ENCODE assay signal across 18 mouse cellular contexts in genomic region chr7:79545066-79545400, GRCm38 (mm10).
DNase-seq lines count a peak whose midpoint lies in the region; ATAC-seq lines count a peak whose summit lies in the region.
"Had no signal": no experiment of that assay in that cellular context is flagged by ENCODE, and none has a peak within 500 bp of the region (broad histone marks: within the 10 kb centered on the region; RNA-seq: fewer than 3 reads in every experiment).

No protein-coding gene starts in this region.

- H3K9ac ChIP-seq in forebrain, embryonic 11.5 days (ENCODE audit: low read length), result peak overlapping the region; percentile 79
- peak overlapping the region; percentile 68 for H3K9ac ChIP-seq in forebrain, embryonic 14.5 days (ENCODE audit: low read length)
- H3K9ac ChIP-seq in hindbrain, embryonic 15.5 days, result no peak overlapping the region
- no peak overlapping the region for H3K9ac ChIP-seq in neural tube, embryonic 12.5 days
- H3K9ac ChIP-seq: heart, embryonic 15.5 days; lung, embryonic 15.5 days had no signal

- ATAC-seq in forebrain, embryonic 11.5 days (replicated peaks; ENCODE audit: low FRiP score), result no peak
- ATAC-seq in forebrain, embryonic 14.5 days, result no peak
- ATAC-seq in hindbrain, embryonic 15.5 days (ENCODE audit: low FRiP score, low read depth), result no peak
- no peak for ATAC-seq in neural tube, embryonic 12.5 days (ENCODE audit: low FRiP score, low read depth)
- no peak for ATAC-seq in erythroblast, adult 5-6 weeks (replicated peaks; ENCODE audit: low FRiP score, poor library complexity, severe bottlenecking)
- ATAC-seq: CD4-positive, CD25-positive, alpha-beta regulatory T cell, adult 4 months; inflammation-experienced regulatory T-cells, adult 6 months had no signal

- H3K4me1 ChIP-seq in forebrain, embryonic 11.5 days (replicated peaks; ENCODE audit: control insufficient read depth, insufficient read depth, low read length), result peaks cover 65% of the 10 kb centered on the region
- peaks cover 76% of the 10 kb centered on the region for H3K4me1 ChIP-seq in forebrain, embryonic 14.5 days (ENCODE audit: control insufficient read depth, insufficient read depth, low read length)
- peaks cover 39% of the 10 kb centered on the region for H3K4me1 ChIP-seq in hindbrain, embryonic 15.5 days (replicated peaks)
- H3K4me1 ChIP-seq in neural tube, embryonic 12.5 days, result peaks cover 62% of the 10 kb centered on the region

- no peaks in the 10 kb centered on the region for H3K36me3 ChIP-seq in forebrain, embryonic 11.5 days (ENCODE audit: control insufficient read depth, insufficient read depth, low read length)
- H3K36me3 ChIP-seq in forebrain, embryonic 14.5 days (ENCODE audit: control insufficient read depth, insufficient read depth, low read length), result no peaks in the 10 kb centered on the region
- no peaks in the 10 kb centered on the region for H3K36me3 ChIP-seq in hindbrain, embryonic 15.5 days
- H3K36me3 ChIP-seq in neural tube, embryonic 12.5 days, result no peaks in the 10 kb centered on the region
- H3K36me3 ChIP-seq: heart, embryonic 15.5 days; lung, embryonic 15.5 days had no signal

- H3K4me3 ChIP-seq in forebrain, embryonic 11.5 days (ENCODE audit: low read depth, low read length), result no peak overlapping the region; the same call in 1 of the 2 replicates
- peak overlapping the region; percentile 25 for H3K4me3 ChIP-seq in forebrain, embryonic 14.5 days (ENCODE audit: low read depth, low read length)
- no peak overlapping the region for H3K4me3 ChIP-seq in hindbrain, embryonic 15.5 days
- no peak overlapping the region for H3K4me3 ChIP-seq in neural tube, embryonic 12.5 days
- H3K4me3 ChIP-seq: erythroblast, embryonic 14.5 days; heart, embryonic 15.5 days; lung, embryonic 15.5 days had no signal

- 1% methylated on average over 7 of the region's 7 CpGs for WGBS in forebrain, embryonic 11.5 days
- 5% methylated on average over 7 of the region's 7 CpGs for WGBS in forebrain, embryonic 14.5 days
- 11% methylated on average over 7 of the region's 7 CpGs for WGBS in hindbrain, embryonic 15.5 days
- 5% methylated on average over 7 of the region's 7 CpGs for WGBS in neural tube, embryonic 12.5 days

- peak overlapping the region; percentile 58; the same call in 1 of the 2 replicates for H3K4me2 ChIP-seq in forebrain, embryonic 11.5 days (ENCODE audit: low read depth, low read length, severe bottlenecking)
- peak overlapping the region; percentile 64 for H3K4me2 ChIP-seq in forebrain, embryonic 14.5 days (ENCODE audit: low read length)
- H3K4me2 ChIP-seq in hindbrain, embryonic 15.5 days, result peak overlapping the region; percentile 62
- peak overlapping the region; percentile 55 for H3K4me2 ChIP-seq in neural tube, embryonic 12.5 days (replicated peaks)
- H3K4me2 ChIP-seq: heart, embryonic 15.5 days; lung, embryonic 15.5 days had no signal

- DNase-seq in forebrain, embryonic 11.5 days (ENCODE audit: low spot score), result no peak
- peak; percentile 41 for DNase-seq in forebrain, embryonic 14.5 days (ENCODE audit: low spot score)
- no peak for DNase-seq in kidney, postnatal 10 days
- DNase-seq in yolk sac, embryonic 10.5 days (ENCODE audit: low spot score), result no peak
- DNase-seq: adrenal gland, adult 8-10 months; cerebellum, adult 2 months; kidney, adult 9 months; layer of hippocampus, adult 9-11 months; liver; thymus, adult 2 months had no signal

- peaks cover 26% of the 10 kb centered on the region for H3K27me3 ChIP-seq in forebrain, embryonic 11.5 days (ENCODE audit: control insufficient read depth, insufficient read depth, low read length)
- no peaks in the 10 kb centered on the region for H3K27me3 ChIP-seq in forebrain, embryonic 14.5 days (replicated peaks; ENCODE audit: control insufficient read depth, insufficient read depth, low read length)
- H3K27me3 ChIP-seq in hindbrain, embryonic 15.5 days, result peaks cover 12% of the 10 kb centered on the region; the same call in 1 of the 2 replicates
- peaks cover 45% of the 10 kb centered on the region for H3K27me3 ChIP-seq in neural tube, embryonic 12.5 days (replicated peaks)

- H3K27ac ChIP-seq in forebrain, embryonic 11.5 days (ENCODE audit: low read depth, low read length), result peak overlapping the region; percentile 99
- H3K27ac ChIP-seq in forebrain, embryonic 14.5 days (ENCODE audit: low read depth, low read length), result peak overlapping the region; percentile 95
- peak overlapping the region; percentile 85; the same call in 1 of the 2 replicates for H3K27ac ChIP-seq in hindbrain, embryonic 15.5 days (replicated peaks)
- H3K27ac ChIP-seq in neural tube, embryonic 12.5 days, result peak overlapping the region; percentile 90; the same call in 1 of the 2 replicates
- H3K27ac ChIP-seq: heart, embryonic 15.5 days; lung, embryonic 15.5 days had no signal

- H3K9me3 ChIP-seq in forebrain, embryonic 11.5 days (ENCODE audit: control insufficient read depth, low read length), result no peaks in the 10 kb centered on the region
- H3K9me3 ChIP-seq in forebrain, embryonic 14.5 days (replicated peaks; ENCODE audit: control insufficient read depth, low read length), result no peaks in the 10 kb centered on the region
- no peaks in the 10 kb centered on the region for H3K9me3 ChIP-seq in hindbrain, embryonic 15.5 days
- H3K9me3 ChIP-seq in neural tube, embryonic 12.5 days, result no peaks in the 10 kb centered on the region
- H3K9me3 ChIP-seq: heart, embryonic 15.5 days; lung, embryonic 15.5 days had no signal

Comparison
In these comparisons a context has a peak if more than half of its experiments do, and no peak if none do; other contexts are left out.
1. H3K9ac ChIP-seq: peak in forebrain, embryonic 11.5 days (single experiment) and forebrain, embryonic 14.5 days (single experiment); none in hindbrain, embryonic 15.5 days (single experiment) and neural tube, embryonic 12.5 days (single experiment).
2. Peak in every context shown above with its lines, with median percentiles within 50 percentile points of each other: H3K27ac ChIP-seq and H3K4me2 ChIP-seq.